Mouse (Mus musculus): ENCODE measurements around the gene Med27. TPM values are rescaled to one million over a fixed set of nuclear protein-coding genes. Genes with fewer than 3 reads are reported as not detected.

Med27 gene
- polyA plus RNA-seq, 1 experiment, result 44.0 TPM

GRCm38 (mm10) chr2:29385405-29385804, 38.8 kb downstream of the Med27 start:
- no peaks in the 10 kb centered on the region for H3K79me2 ChIP-seq (ENCODE audit: control insufficient read depth, insufficient read depth)
- TF ChIP-seq CEBPB (IDR thresholded peaks at IDR 0.05; ENCODE audit: insufficient read depth, poor library complexity, severe bottlenecking) (no peak), MYOG (IDR thresholded peaks at IDR 0.05; ENCODE audit: control insufficient read depth in 1 of 3, insufficient read depth in 1 of 3, insufficient read length in 2 of 3, low read depth in 2 of 3) (no peak), MAX (IDR thresholded peaks at IDR 0.05; ENCODE audit: low read depth) (no peak), E2F4 (IDR thresholded peaks at IDR 0.05; ENCODE audit: insufficient read depth) (no peak), REST (IDR thresholded peaks at IDR 0.05; ENCODE audit: insufficient read depth, insufficient read length) (no peak), MYOD1 (IDR thresholded peaks at IDR 0.05; ENCODE audit: control insufficient read depth in 1 of 3, insufficient read length in 2 of 3, low read depth in 2 of 3) (no peak), TCF3 (IDR thresholded peaks at IDR 0.05; ENCODE audit: insufficient read length, low read depth) (no peak)

GRCm38 (mm10) chr2:29387268-29387667, 40.6 kb downstream of the Med27 start:
- Histone ChIP-seq H3K4me2 (ENCODE audit: low read depth) (no peak overlapping the region), H3K27me3 (ENCODE audit: control insufficient read depth, insufficient read depth, insufficient read length) (no peaks in the 10 kb centered on the region), H3ac (ENCODE audit: control insufficient read depth, insufficient read length) (no peak overlapping the region), H3K36me3 (ENCODE audit: control insufficient read depth, insufficient read depth) (no peaks in the 10 kb centered on the region), H3K4me3 (no peak overlapping the region), H3K79me2 (ENCODE audit: control insufficient read depth, insufficient read depth) (no peaks in the 10 kb centered on the region)
- TF ChIP-seq USF1 (IDR thresholded peaks at IDR 0.05; ENCODE audit: low read depth), result no peak
- no peak for TF ChIP-seq CEBPB (IDR thresholded peaks at IDR 0.05; ENCODE audit: insufficient read depth, poor library complexity, severe bottlenecking)
- TF ChIP-seq E2F4 (IDR thresholded peaks at IDR 0.05; ENCODE audit: insufficient read depth), result no peak

More at GRCm38 (mm10) chr2:29385405-29385804, 38.8 kb downstream of the Med27 start:
- no peaks in the 10 kb centered on the region for H3K36me3 ChIP-seq (ENCODE audit: control insufficient read depth, insufficient read depth)
- no peak overlapping the region for H3K4me2 ChIP-seq (ENCODE audit: low read depth)
- H3K27me3 ChIP-seq (ENCODE audit: control insufficient read depth, insufficient read depth, insufficient read length), result no peaks in the 10 kb centered on the region
- no peak overlapping the region for H3K4me3 ChIP-seq
- no peak overlapping the region for H3ac ChIP-seq (ENCODE audit: control insufficient read depth, insufficient read length)

- Histone ChIP-seq H3K4me2 (ENCODE audit: low read depth) (no peak overlapping the region), H3K79me2 (ENCODE audit: control insufficient read depth, insufficient read depth) (peaks cover 10% of the 10 kb centered on the region), H3K27me3 (ENCODE audit: control insufficient read depth, insufficient read depth, insufficient read length) (no peaks in the 10 kb centered on the region), H3K4me3 (no peak overlapping the region), H3K36me3 (ENCODE audit: control insufficient read depth, insufficient read depth) (no peaks in the 10 kb centered on the region), H3ac (ENCODE audit: control insufficient read depth, insufficient read length) (no peak overlapping the region)
- TF ChIP-seq CEBPB (IDR thresholded peaks at IDR 0.05; ENCODE audit: insufficient read depth, poor library complexity, severe bottlenecking) (no peak), USF1 (IDR thresholded peaks at IDR 0.05; ENCODE audit: low read depth) (no peak), REST (IDR thresholded peaks at IDR 0.05; ENCODE audit: insufficient read depth, insufficient read length) (no peak), TCF12 (IDR thresholded peaks at IDR 0.05; ENCODE audit: insufficient read depth, poor library complexity, severe bottlenecking) (no peak), POLR2A (IDR thresholded peaks at IDR 0.05; ENCODE audit: insufficient read length, low read depth) (no peak), POLR2AphosphoS2 (IDR thresholded peaks at IDR 0.05; ENCODE audit: insufficient read length, low read depth) (no peak), MAX (IDR thresholded peaks at IDR 0.05; ENCODE audit: low read depth) (no peak), MYOD1 (IDR thresholded peaks at IDR 0.05; ENCODE audit: control insufficient read depth in 1 of 3, insufficient read length in 2 of 3, low read depth in 2 of 3) (no peak), SRF (IDR thresholded peaks at IDR 0.05; ENCODE audit: control insufficient read depth, insufficient read length, low read depth) (no peak), TCF3 (IDR thresholded peaks at IDR 0.05; ENCODE audit: insufficient read length, low read depth) (no peak), E2F4 (IDR thresholded peaks at IDR 0.05; ENCODE audit: insufficient read depth) (no peak), MYOG (IDR thresholded peaks at IDR 0.05; ENCODE audit: control insufficient read depth in 1 of 3, insufficient read depth in 1 of 3, insufficient read length in 2 of 3, low read depth in 2 of 3) (no peak)
These were observed 42.3 kb downstream of the Med27 start for GRCm38 (mm10) chr2:29388937-29389336.

DNA sequence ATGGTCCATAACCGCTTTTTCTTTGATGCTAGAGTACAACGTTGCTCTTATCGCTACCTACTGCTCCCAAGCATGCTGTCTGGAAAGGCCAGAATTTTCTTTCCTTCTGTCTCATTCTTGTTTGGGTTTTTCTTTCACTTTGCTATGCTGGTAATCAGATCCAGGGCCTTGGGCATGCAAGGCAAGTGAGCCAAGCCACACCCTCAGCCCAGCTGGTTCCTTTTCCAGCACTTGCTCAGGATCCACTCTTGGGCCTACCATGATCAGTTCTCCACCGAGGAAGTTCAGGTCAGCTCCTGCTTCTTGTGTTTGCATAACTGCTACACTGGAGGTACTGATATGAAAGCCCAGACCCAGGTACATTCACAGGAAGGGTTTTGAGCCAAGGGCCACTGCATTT, 44.5 kb downstream of the Med27 start:
- H3K4me2 ChIP-seq (ENCODE audit: low read depth), result peak overlapping the region; percentile 67
- peaks cover 10% of the 10 kb centered on the region for H3K79me2 ChIP-seq (ENCODE audit: control insufficient read depth, insufficient read depth)
- no peaks in the 10 kb centered on the region for H3K27me3 ChIP-seq (ENCODE audit: control insufficient read depth, insufficient read depth, insufficient read length)
- no peaks in the 10 kb centered on the region for H3K36me3 ChIP-seq (ENCODE audit: control insufficient read depth, insufficient read depth)
- no peak overlapping the region for H3K4me3 ChIP-seq
- TF ChIP-seq MAX (IDR thresholded peaks at IDR 0.05; ENCODE audit: low read depth) (no peak), CEBPB (IDR thresholded peaks at IDR 0.05; ENCODE audit: insufficient read depth, poor library complexity, severe bottlenecking) (no peak), POLR2A (IDR thresholded peaks at IDR 0.05; ENCODE audit: insufficient read length, low read depth) (no peak), USF1 (IDR thresholded peaks at IDR 0.05; ENCODE audit: low read depth) (no peak), MYOD1 (IDR thresholded peaks at IDR 0.05; ENCODE audit: control insufficient read depth in 1 of 3, insufficient read length in 2 of 3, low read depth in 2 of 3) (peak in 1 of 3 experiments; percentile 43), MYOG (IDR thresholded peaks at IDR 0.05; ENCODE audit: control insufficient read depth in 1 of 3, insufficient read depth in 1 of 3, insufficient read length in 2 of 3, low read depth in 2 of 3) (peak in 1 of 3 experiments; percentile 69)
- no peak overlapping the region for H3ac ChIP-seq (ENCODE audit: control insufficient read depth, insufficient read length)

GRCm38 (mm10) chr2:29391996-29392395, 45.4 kb downstream of the Med27 start:
- Histone ChIP-seq H3K79me2 (ENCODE audit: control insufficient read depth, insufficient read depth) (peaks cover 10% of the 10 kb centered on the region), H3ac (ENCODE audit: control insufficient read depth, insufficient read length) (no peak overlapping the region), H3K27me3 (ENCODE audit: control insufficient read depth, insufficient read depth, insufficient read length) (no peaks in the 10 kb centered on the region), H3K36me3 (ENCODE audit: control insufficient read depth, insufficient read depth) (no peaks in the 10 kb centered on the region), H3K4me3 (no peak overlapping the region), H3K4me2 (ENCODE audit: low read depth) (peak overlapping the region; percentile 67)
- TF ChIP-seq USF1 (IDR thresholded peaks at IDR 0.05; ENCODE audit: low read depth) (no peak), MYOD1 (IDR thresholded peaks at IDR 0.05; ENCODE audit: control insufficient read depth in 1 of 3, insufficient read length in 2 of 3, low read depth in 2 of 3) (no peak), POLR2A (IDR thresholded peaks at IDR 0.05; ENCODE audit: insufficient read length, low read depth) (no peak), CEBPB (IDR thresholded peaks at IDR 0.05; ENCODE audit: insufficient read depth, poor library complexity, severe bottlenecking) (no peak), TCF12 (IDR thresholded peaks at IDR 0.05; ENCODE audit: insufficient read depth, poor library complexity, severe bottlenecking) (no peak), E2F4 (IDR thresholded peaks at IDR 0.05; ENCODE audit: insufficient read depth) (no peak), MYOG (IDR thresholded peaks at IDR 0.05; ENCODE audit: control insufficient read depth in 1 of 3, insufficient read depth in 1 of 3, insufficient read length in 2 of 3, low read depth in 2 of 3) (no peak), MAX (IDR thresholded peaks at IDR 0.05; ENCODE audit: low read depth) (no peak), POLR2AphosphoS2 (IDR thresholded peaks at IDR 0.05; ENCODE audit: insufficient read length, low read depth) (no peak), SRF (IDR thresholded peaks at IDR 0.05; ENCODE audit: control insufficient read depth, insufficient read length, low read depth) (no peak), TCF3 (IDR thresholded peaks at IDR 0.05; ENCODE audit: insufficient read length, low read depth) (no peak), REST (IDR thresholded peaks at IDR 0.05; ENCODE audit: insufficient read depth, insufficient read length) (no peak)

Measured in myocyte (in vitro differentiated cells).